Mouse (Mus musculus) heart, embryonic 12.5 days (tissue): ENCODE data around the gene Dffa. TPM values are rescaled to one million over a fixed set of nuclear protein-coding genes. Genes with fewer than 3 reads are reported as not detected.
A peak's percentile ranks its signal among the peaks of the same experiment; 100 is the strongest.
"Not testable (repeated sequence)": the region's sequence is repeated elsewhere in the genome, so short reads cannot be mapped to it uniquely, and the experiment has no call there.

Experiments
- ATAC-seq: fragments of 200-750 bp; cut with Nextera tagmentation; 2 replicates; pipeline ENCODE4 v1.8.0; 2017; ENCODE audit warnings: moderate TSS enrichment, moderate library complexity; ENCODE audit not compliant: insufficient number of reproducible peaks, low FRiP score
- H3K27ac ChIP-seq: fragments of 300-500 bp; sonication (generic); 2 replicates; pipeline ENCODE4 v1.5.1; 2016; ENCODE audit warnings: mild to moderate bottlenecking, moderate library complexity; ENCODE audit not compliant: poor library complexity, severe bottlenecking
- H3K27me3 ChIP-seq: fragments of 300-500 bp; sonication (generic); replicated peaks from 2 replicates; pipeline ENCODE4 v1.6.1; 2016; ENCODE audit warnings: mild to moderate bottlenecking, moderate library complexity
- H3K36me3 ChIP-seq: fragments of 300-500 bp; sonication (generic); 2 replicates; pipeline ENCODE4 v1.6.1; 2016; ENCODE audit warnings: mild to moderate bottlenecking, moderate library complexity
- H3K4me1 ChIP-seq: fragments of 300-500 bp; sonication (generic); replicated peaks from 2 replicates; pipeline ENCODE4 v1.6.1; 2016; ENCODE audit warnings: mild to moderate bottlenecking
- H3K4me2 ChIP-seq: fragments of 300-500 bp; sonication (generic); 2 replicates; pipeline ENCODE4 v1.6.1; 2016; ENCODE audit warnings: mild to moderate bottlenecking, moderate library complexity
- H3K4me3 ChIP-seq: fragments of 300-500 bp; sonication (generic); 2 replicates; pipeline ENCODE4 v1.5.1; 2016; ENCODE audit warnings: mild to moderate bottlenecking
- H3K9ac ChIP-seq: fragments of 300-500 bp; sonication (generic); 2 replicates; pipeline ENCODE4 v1.6.1; 2016; ENCODE audit warnings: mild to moderate bottlenecking, moderate library complexity
- H3K9me3 ChIP-seq: fragments of 300-500 bp; sonication (generic); replicated peaks from 2 replicates; pipeline ENCODE4 v1.6.1; 2016; ENCODE audit warnings: mild to moderate bottlenecking, moderate library complexity
- WGBS: fragments of 180-500 bp; shearing (Covaris S2); methylation state at CpG from one replicate; pipeline ENCODE4 v1.1.7; 2016; 5-methylcytosine and 5-hydroxymethylcytosine counted together
- polyA plus RNA-seq: library from polyadenylated mRNA; unstranded; fragments of >200 nt; fragmentation: Nextera tagmentation; extraction: Ambion mirVana; gene quantifications from 2 replicates; pipeline ENCODE4 v1.2.1, GENCODE M21; 2016

The Dffa gene
- polyA plus RNA-seq, 1 experiment from 2014 or later, result 37.8 TPM

GRCm38 (mm10) chr4:149099369-149100017, 4.5 kb upstream of the Dffa start, which contains the start of gene Pex14:
Gene Pex14 (minus strand): TSS chr4:149099876.
- H3K4me2 ChIP-seq, result peak within 1 kb of the TSS; percentile 88
- H3K27me3 ChIP-seq, result no peaks in the 10 kb centered on the region
- H3K27ac ChIP-seq, result peak within 1 kb of the TSS; percentile 56
- peaks cover 18% of the 10 kb centered on the region for H3K4me1 ChIP-seq
- H3K9me3 ChIP-seq, result no peaks in the 10 kb centered on the region
- no peaks in the 10 kb centered on the region for H3K36me3 ChIP-seq
- ATAC-seq, result peak; percentile 80
- H3K9ac ChIP-seq, result peak within 1 kb of the TSS; percentile 99
- WGBS, result under 1% methylated on average over 49 of the region's 50 CpGs
- H3K4me3 ChIP-seq, result peak within 1 kb of the TSS; percentile 99

- not testable (repeated sequence) for H3K9ac ChIP-seq, H3K27me3 ChIP-seq, ATAC-seq, H3K36me3 ChIP-seq, H3K9me3 ChIP-seq, H3K27ac ChIP-seq, H3K4me3 ChIP-seq
- whole genome bisulfite sequencing, result 85% methylated on average over 12 of the region's 12 CpGs
- peak overlapping the region; percentile 88; the same call in 1 of the 2 replicates for H3K4me2 ChIP-seq
- peaks cover 27% of the 10 kb centered on the region for H3K4me1 ChIP-seq
Observed at GRCm38 (mm10) chr4:149100449-149100848, 3.5 kb upstream of the Dffa start.

GRCm38 (mm10) chr4:149101456-149101855, 2.5 kb upstream of the Dffa start:
- ATAC-seq, result no peak
- Histone ChIP-seq H3K4me3 (no peak overlapping the region), H3K9me3 (no peaks in the 10 kb centered on the region), H3K4me1 (peaks cover 27% of the 10 kb centered on the region), H3K4me2 (no peak overlapping the region), H3K27ac (no peak overlapping the region), H3K36me3 (peaks cover 6% of the 10 kb centered on the region), H3K9ac (no peak overlapping the region), H3K27me3 (no peaks in the 10 kb centered on the region)
- WGBS, result 87% methylated on average over 3 of the region's 3 CpGs

GRCm38 (mm10) chr4:149119978-149120562, 16.1 kb downstream of the Dffa start:
- H3K4me3 ChIP-seq, H3K27ac ChIP-seq, H3K9ac ChIP-seq, H3K4me1 ChIP-seq, H3K27me3 ChIP-seq, H3K4me2 ChIP-seq, H3K9me3 ChIP-seq, ATAC-seq: not testable (repeated sequence)
- WGBS, result 79% methylated on average over 12 of the region's 12 CpGs
- peaks cover 27% of the 10 kb centered on the region for H3K36me3 ChIP-seq

GRCm38 (mm10) chr4:149123432-149123831, 19.5 kb downstream of the Dffa start:
- H3K4me3 ChIP-seq, result no peak overlapping the region
- H3K27ac ChIP-seq, result no peak overlapping the region
- H3K36me3 ChIP-seq, result peaks cover 26% of the 10 kb centered on the region
- H3K9me3 ChIP-seq, result no peaks in the 10 kb centered on the region
- peaks cover 5% of the 10 kb centered on the region for H3K4me1 ChIP-seq
- ATAC-seq, result no peak
- H3K27me3 ChIP-seq, result no peaks in the 10 kb centered on the region
- 59% methylated on average over 5 of the region's 5 CpGs for WGBS
- no peak overlapping the region for H3K9ac ChIP-seq
- H3K4me2 ChIP-seq, result no peak overlapping the region

- WGBS, result 41% methylated on average over 11 of the region's 11 CpGs
Observed at GRCm38 (mm10) chr4:149125341-149126114, 21.6 kb downstream of the Dffa start.

GRCm38 (mm10) chr4:149126115-149126509, 22.2 kb downstream of the Dffa start:
- no peak overlapping the region for H3K9ac ChIP-seq
- ATAC-seq, result no peak
- H3K4me3 ChIP-seq, result no peak overlapping the region
- no peaks in the 10 kb centered on the region for H3K27me3 ChIP-seq
- no peak overlapping the region for H3K27ac ChIP-seq
- no peak overlapping the region for H3K4me2 ChIP-seq
- 82% methylated on average over 6 of the region's 6 CpGs for WGBS
- H3K36me3 ChIP-seq, result peaks cover 30% of the 10 kb centered on the region
- H3K4me1 ChIP-seq, result peaks cover 5% of the 10 kb centered on the region
- no peaks in the 10 kb centered on the region for H3K9me3 ChIP-seq

More at GRCm38 (mm10) chr4:149125341-149126114, 21.6 kb downstream of the Dffa start:
- no peak overlapping the region for H3K4me2 ChIP-seq
- no peaks in the 10 kb centered on the region for H3K9me3 ChIP-seq
- no peak for ATAC-seq
- H3K9ac ChIP-seq, result no peak overlapping the region
- H3K36me3 ChIP-seq, result peaks cover 27% of the 10 kb centered on the region
- no peak overlapping the region for H3K27ac ChIP-seq
- no peak overlapping the region for H3K4me3 ChIP-seq
- peaks cover 5% of the 10 kb centered on the region for H3K4me1 ChIP-seq
- no peaks in the 10 kb centered on the region for H3K27me3 ChIP-seq

- H3K36me3 ChIP-seq, result peaks cover 35% of the 10 kb centered on the region
Observed at GRCm38 (mm10) chr4:149126663-149127062, 22.7 kb downstream of the Dffa start, which contains the start of gene Cort. Gene Cort (minus strand): TSS chr4:149126763.

GRCm38 (mm10) chr4:149128467-149128866, 24.5 kb downstream of the Dffa start:
- H3K4me2 ChIP-seq, result no peak overlapping the region
- no peak overlapping the region for H3K4me3 ChIP-seq
- H3K9me3 ChIP-seq, result no peaks in the 10 kb centered on the region
- no peaks in the 10 kb centered on the region for H3K27me3 ChIP-seq
- peaks cover 5% of the 10 kb centered on the region for H3K4me1 ChIP-seq
- ATAC-seq, result no peak
- peaks cover 41% of the 10 kb centered on the region for H3K36me3 ChIP-seq
- WGBS, result 87% methylated on average over 18 of the region's 18 CpGs
- H3K27ac ChIP-seq, result no peak overlapping the region
- H3K9ac ChIP-seq, result no peak overlapping the region

More at GRCm38 (mm10) chr4:149126663-149127062, 22.7 kb downstream of the Dffa start, which contains the start of gene Cort:
- no peak for ATAC-seq
- Histone ChIP-seq H3K9ac (no peak within 1 kb of the TSS), H3K27ac (no peak within 1 kb of the TSS), H3K27me3 (no peaks in the 10 kb centered on the region), H3K4me3 (no peak within 1 kb of the TSS), H3K9me3 (no peaks in the 10 kb centered on the region), H3K4me1 (peaks cover 5% of the 10 kb centered on the region), H3K4me2 (no peak within 1 kb of the TSS)
- 85% methylated on average over 11 of the region's 11 CpGs for WGBS

- Histone ChIP-seq H3K9me3 (no peaks in the 10 kb centered on the region), H3K27me3 (no peaks in the 10 kb centered on the region), H3K36me3 (peaks cover 44% of the 10 kb centered on the region)
Observed at GRCm38 (mm10) chr4:149131021-149131752, 27.2 kb downstream of the Dffa start.

More at GRCm38 (mm10) chr4:149131021-149131752, 27.2 kb downstream of the Dffa start:
- 86% methylated on average over 23 of the region's 23 CpGs for WGBS
- peaks cover under 1% of the 10 kb centered on the region; the same call in 1 of the 2 replicates for H3K4me1 ChIP-seq
- H3K27ac ChIP-seq, result no peak overlapping the region
- no peak overlapping the region for H3K4me3 ChIP-seq
- H3K4me2 ChIP-seq, result no peak overlapping the region
- no peak for ATAC-seq
- no peak overlapping the region for H3K9ac ChIP-seq
